Mouse (Mus musculus): Measurements from ENCODE around the gene Ttc39d.
"Not testable (repeated sequence)": the region's sequence is repeated elsewhere in the genome, so short reads cannot be mapped to it uniquely, and the experiment has no call there.

The Ttc39d gene

GRCm38 (mm10) chr17:80206671-80207581 is at the start of gene Ttc39d, which contains the start of gene Srsf7:
Ttc39d (plus strand) TSS chr17:80207460.
Srsf7 (minus strand) TSS chr17:80207307.
- peak; percentile 99 for DNase-seq

DNA sequence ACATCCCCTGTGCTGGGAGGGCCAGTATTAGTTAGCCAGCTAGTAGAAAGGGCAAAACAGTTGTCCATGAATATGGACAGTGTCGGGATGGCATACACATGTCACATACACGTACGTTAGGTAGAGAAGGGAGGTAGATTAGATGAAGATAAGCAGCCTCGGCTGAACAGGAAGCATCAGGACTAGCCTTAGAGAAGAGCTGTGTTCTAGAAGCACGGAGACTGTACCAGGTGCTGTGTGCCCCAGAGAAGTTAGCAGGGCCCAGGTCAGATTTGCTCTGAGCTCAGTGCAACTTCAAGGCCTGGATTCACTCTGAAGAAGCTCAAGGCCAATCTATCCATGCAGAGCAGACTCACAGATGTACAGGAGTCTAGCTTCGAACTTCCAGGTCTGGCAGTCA is 49.8 kb upstream of the Ttc39d start:
- DNase-seq = no peak

- DNase-seq = peak; percentile 71 to 74
Observed at GRCm38 (mm10) chr17:80160454-80160853, 46.8 kb upstream of the Ttc39d start.

- peak in 1 of 2 experiments; percentile 22 for DNase-seq
Observed at GRCm38 (mm10) chr17:80163991-80164390, 43.3 kb upstream of the Ttc39d start.

DNA sequence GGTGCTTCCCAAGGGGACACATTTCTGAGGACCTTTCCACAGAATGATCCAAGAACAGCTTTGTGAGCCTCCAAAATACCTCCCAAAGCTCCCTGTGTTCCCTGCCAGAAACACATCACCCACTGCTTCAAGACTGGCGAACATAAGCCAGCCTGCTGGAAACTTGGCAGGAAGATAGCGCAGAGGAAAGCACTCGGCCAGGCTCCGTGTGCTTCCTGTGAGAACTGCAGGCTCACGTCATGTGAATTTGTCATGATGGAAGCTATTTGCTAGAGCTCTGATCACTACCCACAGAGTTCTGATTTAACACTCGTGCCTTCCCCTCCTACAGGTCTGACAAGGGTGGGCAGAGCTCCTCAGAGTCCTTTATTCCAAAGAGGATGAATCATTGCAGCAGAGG is 41.5 kb upstream of the Ttc39d start:
- DNase-seq = peak; percentile 79 to 88

DNA sequence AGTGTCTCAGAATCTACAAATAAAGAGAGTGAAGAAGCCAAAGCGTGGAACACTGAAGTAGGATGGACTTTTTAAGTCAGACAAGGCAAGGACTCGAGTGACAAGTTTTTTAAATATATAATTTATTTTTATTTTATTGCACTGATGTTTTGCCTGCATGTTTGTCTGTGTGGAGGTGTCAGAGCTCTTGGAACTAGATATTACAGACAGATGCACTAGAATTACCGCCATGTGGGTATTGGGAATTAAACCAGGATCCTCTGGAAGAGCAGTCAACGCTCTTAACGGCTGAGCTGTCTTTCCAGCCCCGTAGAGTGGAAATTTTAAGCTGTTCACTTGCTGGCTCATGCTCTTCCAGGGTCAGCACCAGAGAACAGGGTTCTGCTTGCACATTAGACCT is 40.9 kb upstream of the Ttc39d start:
- DNase-seq = peak in 1 of 2 experiments; percentile 48

DNA sequence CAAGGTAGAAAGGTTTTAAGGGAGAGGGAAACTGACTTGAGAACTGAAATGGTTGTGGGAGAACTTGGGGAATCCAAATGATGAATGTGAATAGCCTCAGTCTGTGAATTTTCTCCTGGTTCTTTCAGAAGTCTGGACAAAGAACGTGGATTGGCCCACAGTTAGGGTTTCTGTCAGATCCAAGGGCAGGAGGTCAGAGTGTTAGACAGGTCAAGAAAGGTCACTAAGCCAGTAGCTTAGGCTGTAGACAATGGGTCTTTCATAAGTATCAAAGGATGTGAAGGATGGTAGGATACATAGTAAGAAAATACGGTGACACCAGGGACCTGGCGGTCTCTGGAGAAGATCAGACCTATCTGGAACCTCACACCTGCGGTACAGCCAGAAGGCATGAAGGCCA is 39.8 kb upstream of the Ttc39d start:
- DNase-seq = no peak

DNA sequence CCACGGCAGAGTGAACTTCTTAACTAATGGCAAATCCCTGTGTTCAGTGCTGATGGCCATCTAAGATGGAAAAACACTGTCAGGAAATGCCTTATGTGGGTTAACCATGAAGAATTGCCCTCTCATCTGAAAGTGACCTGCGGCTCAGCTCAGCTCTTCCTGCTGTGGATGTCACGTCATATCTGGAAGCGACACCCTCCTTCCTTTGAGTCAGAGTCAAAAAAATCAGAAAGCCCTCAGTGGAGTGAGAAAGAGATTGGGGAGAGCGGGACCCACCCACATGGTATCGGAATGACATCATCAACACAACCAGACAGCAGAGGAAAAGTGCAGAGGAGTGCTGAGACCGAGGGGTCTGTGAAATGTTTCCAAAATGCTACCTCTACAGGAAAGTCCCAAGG is 39.4 kb upstream of the Ttc39d start:
- DNase-seq = peak in 1 of 2 experiments; percentile 39

GRCm38 (mm10) chr17:80168425-80169182 is 38.7 kb upstream of the Ttc39d start:
- DNase-seq = peak; percentile 54 to 73

- DNase-seq = no peak
Observed at GRCm38 (mm10) chr17:80169792-80170191, 37.5 kb upstream of the Ttc39d start.

DNA sequence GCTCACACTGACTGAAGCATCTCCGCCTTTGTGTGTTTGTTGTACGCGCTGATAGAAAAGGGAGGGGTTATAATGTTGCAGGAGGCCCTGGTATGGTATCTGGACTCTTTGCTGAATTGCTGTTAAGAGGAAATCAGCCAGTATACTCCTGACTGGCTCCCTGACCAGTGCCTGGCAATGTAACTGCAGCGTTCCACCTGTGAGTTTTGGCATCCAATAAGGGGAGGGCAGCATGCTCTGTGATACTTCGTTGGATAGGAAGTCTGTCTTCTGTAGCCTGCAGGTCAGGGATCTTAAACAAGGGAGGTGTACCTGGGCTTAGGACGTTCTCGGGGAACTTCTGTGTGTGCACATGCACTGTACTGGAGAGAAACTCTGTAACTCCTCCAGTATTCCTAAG is 36.3 kb upstream of the Ttc39d start:
- peak; percentile 68 to 83 for DNase-seq

- no peak for DNase-seq
Observed at GRCm38 (mm10) chr17:80171948-80172347, 35.3 kb upstream of the Ttc39d start.

- no peak for DNase-seq
Observed at GRCm38 (mm10) chr17:80172761-80173160, 34.5 kb upstream of the Ttc39d start.

DNA sequence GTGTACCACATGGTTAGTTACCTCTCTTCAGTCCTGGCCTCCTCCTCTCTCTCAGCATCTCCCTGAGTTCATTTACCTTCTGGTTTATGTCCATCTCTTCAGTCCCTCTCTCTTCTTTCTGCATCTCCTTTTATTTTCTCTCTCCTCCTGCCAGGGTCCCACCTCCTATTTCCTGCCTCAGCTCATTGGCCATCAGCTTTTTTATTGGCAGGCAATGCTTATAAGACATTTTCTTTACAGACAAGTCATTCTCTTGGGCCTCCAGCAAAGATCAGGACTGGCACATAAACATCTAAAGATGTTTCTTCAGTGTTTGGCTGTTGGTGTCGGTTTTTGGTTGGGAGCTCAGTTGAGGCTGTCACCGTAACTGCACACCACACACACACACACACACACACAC is 33.6 kb upstream of the Ttc39d start:
- DNase-seq = no peak

DNA sequence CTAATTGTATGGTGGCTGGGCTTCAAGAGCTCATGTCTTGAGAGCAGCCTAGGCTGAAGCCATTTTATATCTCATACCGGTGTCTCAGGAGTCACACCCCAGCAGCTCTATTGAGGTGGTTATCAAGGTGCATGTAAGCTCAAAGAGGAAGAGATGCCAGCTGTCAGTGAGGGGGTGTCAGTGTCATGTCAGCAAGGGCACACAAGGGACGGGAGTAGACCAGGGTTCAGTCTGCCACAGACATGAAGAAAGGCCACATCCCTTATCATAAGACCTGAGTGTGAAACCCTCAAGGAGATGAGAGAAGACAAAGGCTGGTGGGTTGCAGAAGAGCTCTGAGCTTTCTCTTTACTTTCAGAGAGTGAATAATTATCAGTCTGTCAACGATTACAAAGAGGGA is 33.1 kb upstream of the Ttc39d start:
- DNase-seq = no peak

DNA sequence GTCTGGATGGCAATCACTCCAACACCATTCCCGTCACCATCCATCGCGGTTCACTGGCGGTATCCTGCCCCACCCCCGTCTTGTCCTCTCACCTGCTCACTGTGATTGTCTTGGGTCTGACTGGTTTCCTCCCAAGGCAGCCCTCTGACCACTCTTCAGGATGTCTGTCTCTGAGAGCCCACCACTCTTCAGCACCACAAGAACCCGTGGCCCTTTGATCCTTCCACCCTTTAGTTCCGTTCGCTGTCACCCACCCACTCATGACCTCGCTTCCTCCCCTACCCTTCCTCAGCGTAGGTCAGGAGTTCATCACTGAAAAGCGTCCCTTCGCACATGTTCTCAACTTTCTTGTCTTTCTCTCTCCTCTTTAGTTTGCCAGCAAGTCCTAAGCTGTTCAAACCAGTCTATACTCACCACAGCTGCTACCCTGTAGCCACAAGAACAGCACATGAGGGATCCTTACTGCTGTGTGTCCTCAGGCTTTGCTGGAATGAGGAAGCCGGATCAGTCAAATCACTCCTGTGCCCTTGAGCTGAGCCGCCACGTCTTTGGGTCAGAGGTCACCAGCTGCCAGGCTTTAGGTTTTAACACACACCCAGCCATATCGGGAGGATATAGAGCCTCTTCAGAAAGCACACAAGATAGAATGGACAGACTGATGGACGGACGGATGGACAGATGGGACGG is 32.4 kb upstream of the Ttc39d start:
- DNase-seq = no peak

GRCm38 (mm10) chr17:80175386-80175739 is 31.9 kb upstream of the Ttc39d start:
- no peak for DNase-seq

DNA sequence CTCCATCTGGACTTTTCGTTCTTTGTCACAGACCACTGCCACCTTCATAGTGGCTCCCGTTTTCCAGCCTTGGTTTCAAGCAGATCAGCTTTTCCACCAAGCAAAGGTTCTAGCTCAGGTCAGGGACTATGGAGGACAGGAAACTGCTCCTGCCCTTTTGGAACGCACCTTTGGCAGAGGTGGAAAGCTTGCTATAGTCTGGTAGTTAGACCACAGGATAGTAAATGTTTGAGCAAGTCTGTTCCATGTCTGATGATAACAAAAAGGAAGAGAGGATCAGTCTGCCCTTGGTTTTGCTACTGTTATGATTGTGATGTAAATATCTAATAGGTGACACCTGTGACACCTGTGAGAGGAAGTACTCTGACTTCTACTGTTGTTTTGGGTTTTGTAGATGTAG is 31.3 kb upstream of the Ttc39d start:
- DNase-seq = no peak

- DNase-seq = not testable (repeated sequence)
Observed at GRCm38 (mm10) chr17:80178846-80179245, 28.4 kb upstream of the Ttc39d start.

- DNase-seq = peak; percentile 86 to 87
Observed at GRCm38 (mm10) chr17:80179959-80180358, 27.3 kb upstream of the Ttc39d start.

GRCm38 (mm10) chr17:80180468-80180867 is 26.8 kb upstream of the Ttc39d start:
- DNase-seq = no peak

DNA sequence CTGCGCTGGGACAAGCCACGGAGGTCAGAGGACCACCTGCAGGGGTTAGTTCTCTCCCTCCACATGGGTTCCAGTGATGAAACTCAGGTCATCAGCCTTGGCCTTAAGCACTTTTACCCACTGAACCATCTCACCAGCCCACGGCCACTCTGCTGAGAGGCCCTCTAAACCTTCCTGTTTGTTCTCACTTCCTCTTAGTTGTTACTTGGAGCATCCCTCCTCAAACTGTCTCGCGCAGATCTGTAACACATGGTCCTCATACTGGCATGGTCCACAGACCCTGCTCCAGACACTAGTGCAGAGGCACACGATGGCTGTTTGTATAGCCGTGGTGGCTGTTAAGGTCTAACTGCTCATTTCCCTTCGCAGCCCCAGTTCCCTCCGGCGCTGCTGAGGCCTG is 23.6 kb upstream of the Ttc39d start:
- DNase-seq = no peak

DNA sequence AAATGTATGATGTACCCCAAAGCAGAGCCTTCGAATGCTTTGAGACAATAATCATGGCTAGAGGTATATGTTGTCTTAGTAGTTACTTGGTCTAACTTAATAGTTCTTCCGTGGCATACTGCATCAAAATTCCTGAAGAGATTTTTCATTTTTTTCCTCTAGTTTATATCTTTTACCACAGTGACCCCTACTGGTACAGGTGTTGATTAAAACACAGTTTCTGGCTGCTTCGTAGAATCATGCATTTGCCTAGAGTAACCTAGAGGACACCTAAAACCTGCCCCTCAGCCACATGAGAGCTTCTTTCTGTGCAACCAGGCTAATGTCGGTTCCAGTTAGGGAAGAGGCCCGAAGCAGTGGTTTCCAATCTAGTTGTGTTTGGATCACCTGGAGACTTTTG is 14.2 kb upstream of the Ttc39d start:
- peak in 1 of 2 experiments; percentile 42 for DNase-seq

All from cerebellum, postnatal 14 days (tissue).